Mouse (Mus musculus) liver, embryonic 13.5 days (tissue): ENCODE measurements at regions not wholly inside any gene's neighbourhood (a gene's known extent, or its start where the extent isn't known, plus 50 kb on each side); places are given as distances from the start of the nearest gene placed in this dataset.

Source experiments
- ATAC-seq: fragments of 200-750 bp; cut with Nextera tagmentation; 2 replicates; pipeline ENCODE4 v1.8.0; 2017; ENCODE audit warnings: low read depth, mild to moderate bottlenecking, moderate number of reproducible peaks, moderate library complexity
- DNase-seq: peaks from one replicate; pipeline ENCODE4 v3.0.0; 2022
- H3K27ac ChIP-seq: fragments of 300-500 bp; sonication (generic); 2 replicates; pipeline ENCODE4 v1.5.1; 2015; ENCODE audit warnings: moderate library complexity, mild to moderate bottlenecking, inconsistent platforms
- H3K27me3 ChIP-seq: fragments of 300-500 bp; sonication (generic); 2 replicates; pipeline ENCODE4 v1.6.1; 2015; ENCODE audit warnings: mild to moderate bottlenecking, inconsistent platforms
- H3K36me3 ChIP-seq: fragments of 300-500 bp; sonication (generic); 2 replicates; pipeline ENCODE4 v1.6.1; 2015; ENCODE audit warnings: mild to moderate bottlenecking, inconsistent platforms
- H3K4me1 ChIP-seq: fragments of 300-500 bp; sonication (generic); replicated peaks from 2 replicates; pipeline ENCODE4 v1.6.1; 2015; ENCODE audit warnings: inconsistent platforms
- H3K4me2 ChIP-seq: fragments of 300-500 bp; sonication (generic); 2 replicates; pipeline ENCODE4 v1.6.1; 2015; ENCODE audit warnings: inconsistent platforms, mild to moderate bottlenecking, moderate library complexity
- H3K4me3 ChIP-seq: fragments of 300-500 bp; sonication (generic); replicated peaks from 2 replicates; pipeline ENCODE4 v1.5.1; 2015; ENCODE audit warnings: mild to moderate bottlenecking, inconsistent platforms
- H3K9ac ChIP-seq: fragments of 300-500 bp; sonication (generic); 2 replicates; pipeline ENCODE4 v1.6.1; 2015; ENCODE audit warnings: mild to moderate bottlenecking, inconsistent platforms
- H3K9me3 ChIP-seq: fragments of 300-500 bp; sonication (generic); replicated peaks from 2 replicates; pipeline ENCODE4 v1.6.1; 2016; ENCODE audit warnings: inconsistent platforms
- WGBS: fragments of 180-500 bp; shearing (Covaris S2); methylation state at CpG from one replicate; pipeline ENCODE4 v1.1.7; 2015; ENCODE audit not compliant: insufficient replicate concordance; 5-methylcytosine and 5-hydroxymethylcytosine counted together

GRCm38 (mm10) chr12:15931535-15931934, 114.8 kb upstream of the Trib2 start:
- no peak overlapping the region for H3K4me3 ChIP-seq
- DNase-seq (no peak), ATAC-seq (no peak)
- H3K4me2 ChIP-seq, result no peak overlapping the region
- 64% methylated on average over 4 of the region's 4 CpGs for WGBS
- no peaks in the 10 kb centered on the region for H3K36me3 ChIP-seq
- H3K4me1 ChIP-seq, result no peaks in the 10 kb centered on the region
- H3K9ac ChIP-seq, result no peak overlapping the region
- no peaks in the 10 kb centered on the region for H3K9me3 ChIP-seq
- no peak overlapping the region for H3K27ac ChIP-seq
- no peaks in the 10 kb centered on the region for H3K27me3 ChIP-seq

GRCm38 (mm10) chr12:15930155-15930554, 113.4 kb upstream of the Trib2 start:
- DNase-seq, result no peak
- Histone ChIP-seq H3K4me3 (no peak overlapping the region), H3K4me1 (no peaks in the 10 kb centered on the region), H3K36me3 (no peaks in the 10 kb centered on the region), H3K27ac (no peak overlapping the region), H3K4me2 (no peak overlapping the region), H3K27me3 (no peaks in the 10 kb centered on the region), H3K9ac (no peak overlapping the region), H3K9me3 (no peaks in the 10 kb centered on the region)
- WGBS, result 74% methylated on average over 3 of the region's 3 CpGs
- ATAC-seq, result no peak

DNA sequence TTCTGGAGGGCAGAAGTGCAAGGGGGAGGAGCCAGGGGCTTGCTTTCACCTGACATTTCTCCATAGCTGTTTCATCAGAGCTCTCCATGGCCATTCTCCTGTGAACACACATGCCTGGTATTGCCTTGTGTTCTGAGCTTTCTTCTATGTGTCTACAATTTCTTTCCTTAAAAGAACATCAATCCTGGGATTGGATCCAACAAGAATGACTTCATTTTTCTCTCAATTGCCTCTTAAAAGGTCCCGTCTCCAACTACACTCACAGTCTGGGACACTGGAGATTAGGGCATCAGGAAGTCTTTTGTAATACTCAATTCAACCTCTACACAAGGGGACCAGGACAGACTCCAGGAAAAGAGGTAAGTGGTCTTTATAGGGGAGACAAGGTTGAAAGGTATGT, 112.8 kb upstream of the Trib2 start:
- H3K4me2 ChIP-seq, result no peak overlapping the region
- no peak for ATAC-seq
- no peaks in the 10 kb centered on the region for H3K36me3 ChIP-seq
- 50% methylated on average over 1 of the region's 1 CpGs for WGBS
- H3K9me3 ChIP-seq, result no peaks in the 10 kb centered on the region
- H3K27ac ChIP-seq, result no peak overlapping the region
- H3K9ac ChIP-seq, result no peak overlapping the region
- no peaks in the 10 kb centered on the region for H3K27me3 ChIP-seq
- no peak for DNase-seq
- H3K4me1 ChIP-seq, result no peaks in the 10 kb centered on the region
- H3K4me3 ChIP-seq, result no peak overlapping the region

DNA sequence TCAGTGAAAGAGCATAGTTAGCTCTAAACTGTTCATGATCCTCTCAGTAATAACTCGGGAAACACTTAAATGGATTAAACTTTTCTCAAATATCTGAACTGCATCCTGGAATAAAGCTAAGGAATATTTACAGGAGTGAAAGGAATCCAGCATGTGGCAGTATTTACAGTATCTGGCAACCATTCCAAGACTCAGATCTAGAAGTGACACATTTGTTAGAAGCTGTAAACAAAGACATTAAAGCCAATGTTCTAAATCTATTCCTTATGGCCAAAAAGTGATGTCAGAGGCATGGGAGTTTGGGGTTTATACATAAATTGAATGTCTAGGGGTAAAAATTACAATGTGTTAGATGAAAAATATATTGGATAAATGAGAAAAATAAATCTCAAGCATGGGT, 101.6 kb upstream of the Trib2 start:
- no peak overlapping the region for H3K4me2 ChIP-seq
- ATAC-seq, result no peak
- no peaks in the 10 kb centered on the region for H3K27me3 ChIP-seq
- no peak overlapping the region for H3K4me3 ChIP-seq
- no peaks in the 10 kb centered on the region for H3K4me1 ChIP-seq
- WGBS, result 53% methylated on average over 1 of the region's 1 CpGs
- no peaks in the 10 kb centered on the region for H3K9me3 ChIP-seq
- no peak overlapping the region for H3K9ac ChIP-seq
- no peak for DNase-seq
- H3K36me3 ChIP-seq, result no peaks in the 10 kb centered on the region
- no peak overlapping the region for H3K27ac ChIP-seq

DNA sequence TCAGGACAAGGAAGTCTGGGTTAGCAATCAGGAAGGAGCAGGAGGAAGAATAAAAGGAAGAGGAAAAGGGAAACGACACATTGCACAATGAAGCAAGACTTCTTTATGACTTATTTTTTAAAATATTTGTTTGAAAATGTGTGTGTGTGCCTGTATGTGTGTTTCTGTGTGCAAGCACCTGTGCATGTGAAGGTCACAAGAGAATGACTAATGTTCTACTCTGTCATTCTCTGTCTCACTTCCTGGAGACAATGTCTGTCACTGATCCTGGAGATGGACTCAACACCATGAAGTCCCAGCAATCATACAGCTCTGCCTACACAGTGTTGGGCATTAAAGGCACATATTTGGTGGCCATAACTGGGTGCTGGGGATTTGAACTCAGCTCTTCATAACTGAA, 96.2 kb upstream of the Trib2 start:
- ATAC-seq, result no peak
- Histone ChIP-seq H3K4me1 (no peaks in the 10 kb centered on the region), H3K27ac (no peak overlapping the region)

DNA sequence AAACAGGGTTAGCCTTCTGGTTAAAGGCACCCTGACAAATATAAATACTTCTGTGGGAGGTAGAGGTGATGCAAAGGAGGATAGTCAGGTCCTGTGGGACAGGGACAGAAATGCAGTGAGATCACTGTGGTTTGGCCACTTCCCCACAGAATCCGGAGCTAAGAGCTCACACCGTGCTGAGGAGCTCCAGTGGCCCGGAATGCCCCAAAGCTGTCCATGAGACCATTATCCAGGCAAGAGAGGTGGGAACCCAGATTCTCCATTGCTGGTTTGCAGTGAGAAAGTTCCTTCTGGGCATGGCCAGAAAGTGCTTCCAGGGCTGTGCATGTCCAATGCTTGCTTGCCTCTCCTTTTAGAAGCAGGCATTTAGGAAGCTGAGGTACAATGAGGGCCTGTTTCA, 95.8 kb upstream of the Trib2 start:
- DNase-seq (no peak), ATAC-seq (no peak)
- Histone ChIP-seq H3K27ac (no peak overlapping the region), H3K4me3 (no peak overlapping the region), H3K4me2 (no peak overlapping the region), H3K4me1 (no peaks in the 10 kb centered on the region), H3K9me3 (no peaks in the 10 kb centered on the region), H3K36me3 (no peaks in the 10 kb centered on the region), H3K9ac (no peak overlapping the region), H3K27me3 (no peaks in the 10 kb centered on the region)
- WGBS, result 46% methylated on average over 3 of the region's 3 CpGs

More for the DNA sequence above, 96.2 kb upstream of the Trib2 start:
- Histone ChIP-seq H3K9ac (no peak overlapping the region), H3K27me3 (no peaks in the 10 kb centered on the region), H3K4me3 (no peak overlapping the region), H3K4me2 (no peak overlapping the region), H3K9me3 (no peaks in the 10 kb centered on the region), H3K36me3 (no peaks in the 10 kb centered on the region)
- DNase-seq, result no peak
- 32% methylated on average over 1 of the region's 1 CpGs for WGBS

GRCm38 (mm10) chr12:15911254-15911991, 94.7 kb upstream of the Trib2 start:
- WGBS, result 42% methylated on average over 1 of the region's 1 CpGs
- no peaks in the 10 kb centered on the region for H3K36me3 ChIP-seq
- no peak for ATAC-seq

DNA sequence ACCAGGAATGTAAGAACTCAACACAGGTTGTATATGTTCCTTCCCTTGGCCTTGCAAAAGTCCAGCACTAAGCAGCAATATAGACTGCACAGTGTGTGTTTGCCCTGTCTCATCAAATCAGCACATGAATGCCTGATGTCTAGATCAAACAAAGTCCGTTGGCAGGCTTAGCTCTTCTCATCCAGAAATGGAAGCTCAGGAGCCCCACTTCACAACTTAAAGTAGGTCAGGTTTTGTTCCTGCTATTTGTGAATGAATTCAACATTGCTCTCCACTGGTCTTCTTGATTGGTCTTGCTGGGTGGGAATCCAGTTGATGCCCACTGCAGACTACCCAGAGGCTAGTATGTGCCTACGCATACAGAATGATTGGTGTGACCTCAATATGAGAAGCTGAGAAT, 80.8 kb upstream of the Trib2 start:
- Histone ChIP-seq H3K4me1 (no peaks in the 10 kb centered on the region; the same call in 1 of the 2 replicates), H3K4me3 (no peak overlapping the region), H3K9ac (no peak overlapping the region), H3K36me3 (no peaks in the 10 kb centered on the region), H3K27me3 (no peaks in the 10 kb centered on the region), H3K4me2 (no peak overlapping the region), H3K9me3 (no peaks in the 10 kb centered on the region), H3K27ac (no peak overlapping the region)
- ATAC-seq (no peak), DNase-seq (no peak)
- WGBS, result 68% methylated on average over 2 of the region's 2 CpGs

More at GRCm38 (mm10) chr12:15911254-15911991, 94.7 kb upstream of the Trib2 start:
- Histone ChIP-seq H3K9me3 (no peaks in the 10 kb centered on the region), H3K9ac (no peak overlapping the region), H3K27ac (no peak overlapping the region), H3K4me1 (no peaks in the 10 kb centered on the region), H3K4me2 (no peak overlapping the region), H3K27me3 (no peaks in the 10 kb centered on the region), H3K4me3 (no peak overlapping the region)
- DNase-seq, result no peak

DNA sequence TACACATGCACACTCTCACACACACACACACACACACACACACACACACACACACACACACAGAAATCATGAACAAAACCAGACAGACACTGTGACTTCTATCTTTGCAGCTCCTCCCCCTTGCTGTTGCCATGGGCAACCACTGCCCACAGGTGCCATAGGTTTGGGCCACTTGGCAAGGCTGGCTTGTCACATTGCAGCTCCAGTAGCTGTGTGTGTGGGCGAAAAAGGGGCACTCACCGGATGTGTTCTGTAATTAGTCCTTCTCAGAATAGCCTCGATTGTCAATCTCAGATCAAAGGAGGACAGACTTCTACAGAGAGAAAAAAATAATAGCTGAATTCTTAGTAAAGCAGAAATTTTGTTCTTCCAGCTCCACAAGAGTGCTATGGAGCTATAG, 79.8 kb upstream of the Trib2 start:
- Histone ChIP-seq H3K27me3 (no peaks in the 10 kb centered on the region), H3K9me3 (no peaks in the 10 kb centered on the region), H3K27ac (no peak overlapping the region), H3K4me3 (no peak overlapping the region), H3K4me1 (no peaks in the 10 kb centered on the region), H3K36me3 (no peaks in the 10 kb centered on the region), H3K4me2 (no peak overlapping the region), H3K9ac (no peak overlapping the region)
- ATAC-seq (no peak), DNase-seq (no peak)
- WGBS, result 62% methylated on average over 3 of the region's 3 CpGs

DNA sequence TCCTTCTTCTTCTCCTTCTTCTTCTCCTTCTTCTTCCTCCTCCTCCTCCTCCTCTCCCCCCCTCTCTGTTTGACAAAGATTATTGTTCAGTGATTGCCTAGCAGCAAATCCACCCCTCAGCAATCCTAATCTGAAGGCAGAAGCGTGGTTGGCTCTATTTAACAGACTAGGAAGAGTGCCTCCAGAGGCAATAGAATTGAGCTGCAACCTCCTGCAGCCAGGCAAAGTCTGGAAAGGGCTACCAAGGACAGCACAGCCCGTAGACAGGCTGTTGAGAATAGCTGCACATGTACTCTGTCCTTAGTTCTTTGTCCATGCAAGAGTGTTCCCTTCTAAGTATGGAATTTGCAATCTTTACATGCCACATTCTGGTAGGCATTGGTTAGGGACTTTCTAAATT, 78.5 kb upstream of the Trib2 start:
- WGBS, result 29% methylated on average over 2 of the region's 2 CpGs
- Histone ChIP-seq H3K9ac (no peak overlapping the region), H3K4me2 (no peak overlapping the region), H3K4me1 (no peaks in the 10 kb centered on the region), H3K4me3 (no peak overlapping the region), H3K27me3 (no peaks in the 10 kb centered on the region), H3K9me3 (no peaks in the 10 kb centered on the region), H3K36me3 (no peaks in the 10 kb centered on the region), H3K27ac (no peak overlapping the region)
- DNase-seq (no peak), ATAC-seq (no peak)

- Histone ChIP-seq H3K4me1 (no peaks in the 10 kb centered on the region), H3K27ac (no peak overlapping the region), H3K9ac (no peak overlapping the region), H3K36me3 (no peaks in the 10 kb centered on the region), H3K9me3 (no peaks in the 10 kb centered on the region), H3K4me3 (no peak overlapping the region), H3K4me2 (no peak overlapping the region), H3K27me3 (no peaks in the 10 kb centered on the region)
- ATAC-seq, result no peak
- DNase-seq, result no peak
- WGBS, result 39% methylated on average over 1 of the region's 1 CpGs
Measured at GRCm38 (mm10) chr12:15890591-15890990, 73.9 kb upstream of the Trib2 start.

GRCm38 (mm10) chr12:15879907-15880430, 63.2 kb upstream of the Trib2 start:
- Histone ChIP-seq H3K4me3 (no peak overlapping the region), H3K4me2 (no peak overlapping the region), H3K36me3 (no peaks in the 10 kb centered on the region), H3K9ac (no peak overlapping the region), H3K4me1 (no peaks in the 10 kb centered on the region), H3K9me3 (no peaks in the 10 kb centered on the region), H3K27ac (no peak overlapping the region), H3K27me3 (no peaks in the 10 kb centered on the region)
- no peak for DNase-seq
- 0 out of 2 replicates have a peak, but pooled peaks have one; percentile 45 for ATAC-seq
- 40% methylated on average over 7 of the region's 7 CpGs for WGBS
